Mouse (Mus musculus): ENCODE data around the gene Fam205a4. TPM values are rescaled to one million over a fixed set of nuclear protein-coding genes. Genes with fewer than 3 reads are reported as not detected.
"Not testable (repeated sequence)": the region's sequence is repeated elsewhere in the genome, so short reads cannot be mapped to it uniquely, and the experiment has no call there.

Fam205a4 gene
- not detected in 2 replicates for polyA plus RNA-seq (2014; fragmentation: Nextera tagmentation; extraction: Ambion mirVana)

- ATAC-seq (ENCODE audit: insufficient read depth, low FRiP score, low TSS enrichment): not testable (repeated sequence)
- no CpG with 5 or more reads among the region's 1 CpGs for WGBS
These were observed at the start of gene Fam205a4 for GRCm38 (mm10) chr4:41965758-41966157. Gene Fam205a4 (plus strand): TSS chr4:41966058.

GRCm38 (mm10) chr4:41941272-41941671, 24.6 kb upstream of the Fam205a4 start, which contains the start of gene Gm20878:
Gene Gm20878 (plus strand): TSS chr4:41941572.
- not testable (repeated sequence) for H3K27me3 ChIP-seq (ENCODE audit: control insufficient read depth, insufficient read depth, low read length); H3K36me3 ChIP-seq (ENCODE audit: control insufficient read depth, insufficient read depth, low read length); H3K9ac ChIP-seq (ENCODE audit: low read length); H3K9me3 ChIP-seq (ENCODE audit: control insufficient read depth, low read length); H3K4me1 ChIP-seq (ENCODE audit: control insufficient read depth, insufficient read depth, low read length); ATAC-seq (ENCODE audit: insufficient read depth, low FRiP score, low TSS enrichment); H3K27ac ChIP-seq (ENCODE audit: low read depth, low read length); DNase-seq (ENCODE audit: low spot score); H3K4me2 ChIP-seq (ENCODE audit: low read depth); H3K4me3 ChIP-seq (ENCODE audit: low read depth, low read length)
- no CpG with 5 or more reads among the region's 8 CpGs for WGBS

More at GRCm38 (mm10) chr4:41965758-41966157, at the start of gene Fam205a4:
- not testable (repeated sequence) for H3K4me3 ChIP-seq (ENCODE audit: low read depth, low read length); H3K4me2 ChIP-seq (ENCODE audit: low read depth); H3K9me3 ChIP-seq (ENCODE audit: control insufficient read depth, low read length); H3K4me1 ChIP-seq (ENCODE audit: control insufficient read depth, insufficient read depth, low read length); DNase-seq (ENCODE audit: low spot score); H3K27ac ChIP-seq (ENCODE audit: low read depth, low read length); H3K9ac ChIP-seq (ENCODE audit: low read length); H3K36me3 ChIP-seq (ENCODE audit: control insufficient read depth, insufficient read depth, low read length); H3K27me3 ChIP-seq (ENCODE audit: control insufficient read depth, insufficient read depth, low read length)

Other genes with a start within 250 kb of the Fam205a4 start
- 171 and 180 TPM in 2 replicates for gene Dctn3, start 242.9 kb upstream of the Fam205a4 start, polyA plus RNA-seq (2014; fragmentation: Nextera tagmentation; extraction: Ambion mirVana)
- 1.2 and 2.0 TPM in 2 replicates for gene Arid3c, start 234.9 kb upstream of the Fam205a4 start, polyA plus RNA-seq (2014; fragmentation: Nextera tagmentation; extraction: Ambion mirVana)
- 22.7 and 25.3 TPM in 2 replicates for gene Galt, start 210.8 kb upstream of the Fam205a4 start, polyA plus RNA-seq (2014; fragmentation: Nextera tagmentation; extraction: Ambion mirVana)
- gene Sigmar1, start 209.9 kb upstream of the Fam205a4 start, polyA plus RNA-seq (2014; fragmentation: Nextera tagmentation; extraction: Ambion mirVana): 77.8 and 83.7 TPM in 2 replicates
- 64.8 and 69.6 TPM in 2 replicates for gene Ccl27a, start 191.8 kb upstream of the Fam205a4 start, polyA plus RNA-seq (2014; fragmentation: Nextera tagmentation; extraction: Ambion mirVana)
- gene Gm21541, start 62.4 kb upstream of the Fam205a4 start, polyA plus RNA-seq (2014; fragmentation: Nextera tagmentation; extraction: Ambion mirVana): not detected in 2 replicates
- 1.6 and 2.1 TPM in 2 replicates for gene Gm20878, start 24.5 kb upstream of the Fam205a4 start, polyA plus RNA-seq (2014; fragmentation: Nextera tagmentation; extraction: Ambion mirVana)
- gene Gm21093, start 68.7 kb downstream of the Fam205a4 start, polyA plus RNA-seq (2014; fragmentation: Nextera tagmentation; extraction: Ambion mirVana): 0.19 TPM in 1 of 2 replicates, not detected in the other
- not detected in 2 replicates for gene Gm3893, start 125.1 kb downstream of the Fam205a4 start, polyA plus RNA-seq (2014; fragmentation: Nextera tagmentation; extraction: Ambion mirVana)
- gene Gm13304, start 148.8 kb downstream of the Fam205a4 start, polyA plus RNA-seq (2014; fragmentation: Nextera tagmentation; extraction: Ambion mirVana): not detected in 2 replicates
- not detected in 2 replicates for gene Gm13306, start 187.4 kb downstream of the Fam205a4 start, polyA plus RNA-seq (2014; fragmentation: Nextera tagmentation; extraction: Ambion mirVana)
- not detected in 2 replicates for gene Gm13305, start 202.5 kb downstream of the Fam205a4 start, polyA plus RNA-seq (2014; fragmentation: Nextera tagmentation; extraction: Ambion mirVana)

Measured in neural tube, embryonic 11.5 days (tissue).